Mouse (Mus musculus) liver, embryonic 13.5 days (tissue): ENCODE measurements at regions not wholly inside any gene's neighbourhood (a gene's known extent, or its start where the extent isn't known, plus 50 kb on each side); places are given as distances from the start of the nearest gene placed in this dataset.
A peak's percentile ranks its signal among the peaks of the same experiment; 100 is the strongest.

Experiments
- ATAC-seq: fragments of 200-750 bp; cut with Nextera tagmentation; 2 replicates; pipeline ENCODE4 v1.8.0; 2017; ENCODE audit warnings: low read depth, mild to moderate bottlenecking, moderate number of reproducible peaks, moderate library complexity
- DNase-seq: peaks from one replicate; pipeline ENCODE4 v3.0.0; 2022
- H3K27ac ChIP-seq: fragments of 300-500 bp; sonication (generic); 2 replicates; pipeline ENCODE4 v1.5.1; 2015; ENCODE audit warnings: moderate library complexity, mild to moderate bottlenecking, inconsistent platforms
- H3K27me3 ChIP-seq: fragments of 300-500 bp; sonication (generic); 2 replicates; pipeline ENCODE4 v1.6.1; 2015; ENCODE audit warnings: mild to moderate bottlenecking, inconsistent platforms
- H3K36me3 ChIP-seq: fragments of 300-500 bp; sonication (generic); 2 replicates; pipeline ENCODE4 v1.6.1; 2015; ENCODE audit warnings: mild to moderate bottlenecking, inconsistent platforms
- H3K4me1 ChIP-seq: fragments of 300-500 bp; sonication (generic); replicated peaks from 2 replicates; pipeline ENCODE4 v1.6.1; 2015; ENCODE audit warnings: inconsistent platforms
- H3K4me2 ChIP-seq: fragments of 300-500 bp; sonication (generic); 2 replicates; pipeline ENCODE4 v1.6.1; 2015; ENCODE audit warnings: inconsistent platforms, mild to moderate bottlenecking, moderate library complexity
- H3K4me3 ChIP-seq: fragments of 300-500 bp; sonication (generic); replicated peaks from 2 replicates; pipeline ENCODE4 v1.5.1; 2015; ENCODE audit warnings: mild to moderate bottlenecking, inconsistent platforms
- H3K9ac ChIP-seq: fragments of 300-500 bp; sonication (generic); 2 replicates; pipeline ENCODE4 v1.6.1; 2015; ENCODE audit warnings: mild to moderate bottlenecking, inconsistent platforms
- H3K9me3 ChIP-seq: fragments of 300-500 bp; sonication (generic); replicated peaks from 2 replicates; pipeline ENCODE4 v1.6.1; 2016; ENCODE audit warnings: inconsistent platforms
- WGBS: fragments of 180-500 bp; shearing (Covaris S2); methylation state at CpG from one replicate; pipeline ENCODE4 v1.1.7; 2015; ENCODE audit not compliant: insufficient replicate concordance; 5-methylcytosine and 5-hydroxymethylcytosine counted together

- Histone ChIP-seq H3K4me2 (no peak overlapping the region), H3K27ac (no peak overlapping the region), H3K9ac (no peak overlapping the region), H3K36me3 (no peaks in the 10 kb centered on the region), H3K4me3 (no peak overlapping the region), H3K9me3 (no peaks in the 10 kb centered on the region), H3K27me3 (no peaks in the 10 kb centered on the region), H3K4me1 (no peaks in the 10 kb centered on the region)
- ATAC-seq (no peak), DNase-seq (no peak)
- 45% methylated on average over 1 of the region's 1 CpGs for WGBS
Observed at GRCm38 (mm10) chr4:95318561-95318960, 238.7 kb upstream of the Fggy start.

DNA sequence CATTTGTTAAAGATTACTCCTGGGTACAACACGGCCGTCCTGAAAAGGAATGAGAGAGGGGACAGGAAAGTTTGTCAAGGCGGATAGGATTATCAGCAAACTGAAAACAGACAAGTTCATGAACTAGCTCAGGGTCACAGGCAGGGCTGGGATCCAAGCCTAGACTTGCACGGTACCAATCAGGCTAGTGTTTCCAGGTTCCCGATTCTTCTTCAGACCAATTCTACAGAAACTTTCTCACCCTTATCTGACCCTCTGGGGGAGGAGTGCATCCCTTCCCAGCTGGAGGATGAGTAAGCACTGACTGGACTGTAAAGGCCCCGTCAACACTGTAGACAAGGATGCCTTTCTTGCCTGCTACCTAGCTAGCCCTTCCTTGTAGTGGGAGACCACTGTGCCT, 238.3 kb upstream of the Fggy start:
- H3K4me2 ChIP-seq, result no peak overlapping the region
- H3K36me3 ChIP-seq, result no peaks in the 10 kb centered on the region
- no peak overlapping the region for H3K27ac ChIP-seq
- H3K27me3 ChIP-seq, result no peaks in the 10 kb centered on the region
- H3K4me3 ChIP-seq, result no peak overlapping the region
- H3K9me3 ChIP-seq, result no peaks in the 10 kb centered on the region
- H3K4me1 ChIP-seq, result no peaks in the 10 kb centered on the region
- H3K9ac ChIP-seq, result no peak overlapping the region
- WGBS, result 45% methylated on average over 6 of the region's 6 CpGs
- ATAC-seq, result no peak
- no peak for DNase-seq

DNA sequence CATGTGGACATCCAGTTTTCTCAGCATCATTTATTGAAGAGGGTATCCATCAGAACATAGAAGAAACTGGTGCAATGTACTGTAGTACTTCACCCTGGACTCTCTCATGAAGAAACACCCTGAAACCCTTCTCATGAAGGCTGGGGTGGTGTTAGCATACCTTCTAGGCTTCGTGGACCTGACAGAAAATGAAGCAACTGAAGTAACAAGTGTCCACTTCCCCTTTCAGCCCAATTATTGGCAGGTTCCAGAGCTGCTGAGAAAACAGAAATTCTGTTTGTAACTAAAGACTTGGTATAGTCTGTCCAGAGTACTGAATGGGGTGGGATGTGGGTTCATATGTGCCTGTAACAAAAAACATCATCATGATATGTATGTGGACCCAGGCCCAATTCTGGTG, 231.4 kb upstream of the Fggy start:
- Histone ChIP-seq H3K9ac (no peak overlapping the region), H3K36me3 (no peaks in the 10 kb centered on the region), H3K9me3 (no peaks in the 10 kb centered on the region), H3K27ac (no peak overlapping the region), H3K27me3 (no peaks in the 10 kb centered on the region), H3K4me2 (no peak overlapping the region), H3K4me3 (no peak overlapping the region), H3K4me1 (no peaks in the 10 kb centered on the region)
- DNase-seq, result no peak
- WGBS, result 21% methylated on average over 1 of the region's 1 CpGs
- no peak for ATAC-seq

- Histone ChIP-seq H3K4me1 (no peaks in the 10 kb centered on the region), H3K9me3 (no peaks in the 10 kb centered on the region), H3K27ac (no peak overlapping the region), H3K9ac (no peak overlapping the region), H3K4me2 (no peak overlapping the region), H3K27me3 (no peaks in the 10 kb centered on the region), H3K4me3 (no peak overlapping the region), H3K36me3 (no peaks in the 10 kb centered on the region)
- WGBS, result 50% methylated on average over 2 of the region's 2 CpGs
- DNase-seq (no peak), ATAC-seq (no peak)
Observed at GRCm38 (mm10) chr4:95339822-95340221, 217.5 kb upstream of the Fggy start.

- WGBS, result 50% methylated on average over 3 of the region's 3 CpGs
- Histone ChIP-seq H3K27ac (no peak overlapping the region), H3K4me3 (no peak overlapping the region), H3K9ac (no peak overlapping the region), H3K27me3 (no peaks in the 10 kb centered on the region), H3K4me1 (no peaks in the 10 kb centered on the region), H3K4me2 (no peak overlapping the region), H3K9me3 (no peaks in the 10 kb centered on the region), H3K36me3 (no peaks in the 10 kb centered on the region)
- ATAC-seq, result no peak
- no peak for DNase-seq
Observed at GRCm38 (mm10) chr4:95340926-95341325, 216.4 kb upstream of the Fggy start.

DNA sequence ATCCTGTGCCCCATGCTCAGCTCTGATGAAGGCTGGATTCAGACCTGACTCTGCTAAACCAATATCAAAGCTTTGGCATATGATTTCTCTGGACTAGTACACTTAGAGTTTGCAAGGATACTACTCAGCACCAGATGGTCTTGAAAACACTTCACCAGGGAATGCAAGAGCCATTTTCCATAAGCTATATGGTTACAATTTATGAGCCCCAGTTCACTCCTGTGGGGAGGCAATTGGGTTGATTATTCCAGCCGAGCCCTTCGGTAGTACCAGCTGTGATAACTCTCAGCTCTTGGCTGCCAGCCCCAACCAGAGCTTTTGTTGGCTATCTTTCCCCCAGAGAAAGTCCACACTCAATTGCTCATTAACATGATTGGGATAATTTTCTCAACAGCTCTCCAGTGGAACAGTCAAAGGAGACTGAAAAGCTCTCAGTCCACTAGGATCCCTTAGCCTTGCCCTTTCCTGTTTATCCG, 210.5 kb upstream of the Fggy start:
- ATAC-seq, result no peak

GRCm38 (mm10) chr4:95347436-95347835, 209.9 kb upstream of the Fggy start:
- H3K36me3 ChIP-seq, result no peaks in the 10 kb centered on the region
- no peak overlapping the region for H3K4me2 ChIP-seq
- no peak overlapping the region for H3K9ac ChIP-seq
- DNase-seq (no peak), ATAC-seq (no peak)
- no peak overlapping the region for H3K4me3 ChIP-seq
- H3K9me3 ChIP-seq, result no peaks in the 10 kb centered on the region
- H3K27ac ChIP-seq, result no peak overlapping the region
- H3K4me1 ChIP-seq, result no peaks in the 10 kb centered on the region
- H3K27me3 ChIP-seq, result no peaks in the 10 kb centered on the region
- whole genome bisulfite sequencing, result 53% methylated on average over 2 of the region's 2 CpGs

More for the DNA sequence above, 210.5 kb upstream of the Fggy start:
- Histone ChIP-seq H3K36me3 (no peaks in the 10 kb centered on the region), H3K27ac (no peak overlapping the region), H3K9me3 (no peaks in the 10 kb centered on the region), H3K27me3 (no peaks in the 10 kb centered on the region), H3K4me3 (no peak overlapping the region), H3K4me2 (no peak overlapping the region), H3K4me1 (no peaks in the 10 kb centered on the region), H3K9ac (no peak overlapping the region)
- 72% methylated on average over 3 of the region's 3 CpGs for WGBS
- DNase-seq, result no peak

DNA sequence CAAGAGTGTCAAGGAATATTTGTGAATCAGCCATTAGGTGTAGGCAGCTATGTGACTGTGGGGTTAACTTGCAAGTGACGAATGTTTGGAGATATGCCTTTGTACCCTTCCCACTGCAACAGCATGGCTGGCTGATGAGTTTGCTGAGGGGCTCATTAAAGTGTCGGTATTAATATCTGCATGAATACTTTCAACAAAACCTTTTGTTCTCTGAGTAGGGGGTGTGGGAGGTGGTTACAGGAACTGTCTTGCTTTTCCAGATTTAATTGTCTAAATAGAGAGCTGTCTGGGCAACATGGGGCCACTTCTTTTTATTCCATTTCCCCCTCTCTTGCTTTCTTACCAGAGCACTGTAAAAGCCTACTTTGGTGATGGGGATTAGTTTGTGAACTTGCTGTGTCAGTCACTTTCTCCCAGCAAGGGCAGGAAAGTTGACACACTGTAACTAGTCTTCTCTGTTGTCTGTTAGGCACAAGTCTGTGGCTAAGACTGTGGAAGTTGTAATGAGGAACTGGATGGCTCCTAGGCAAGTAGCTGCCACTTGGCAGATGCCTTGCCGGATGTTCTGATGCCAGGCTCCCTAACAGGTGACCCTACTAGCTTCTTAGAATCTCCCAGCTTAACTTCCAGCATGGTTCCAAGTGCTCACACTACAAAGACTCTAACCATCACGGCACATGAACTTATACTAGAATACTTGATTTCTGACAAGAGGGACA, 208.7 kb upstream of the Fggy start:
- H3K4me1 ChIP-seq, result no peaks in the 10 kb centered on the region
- no peak for ATAC-seq
- H3K4me3 ChIP-seq, result no peak overlapping the region
- no peak for DNase-seq
- no peaks in the 10 kb centered on the region for H3K36me3 ChIP-seq
- WGBS, result 47% methylated on average over 4 of the region's 4 CpGs
- H3K27me3 ChIP-seq, result no peaks in the 10 kb centered on the region
- no peaks in the 10 kb centered on the region for H3K9me3 ChIP-seq
- H3K27ac ChIP-seq, result no peak overlapping the region
- H3K4me2 ChIP-seq, result no peak overlapping the region
- no peak overlapping the region for H3K9ac ChIP-seq

- H3K27ac ChIP-seq, result peak overlapping the region; percentile 4; the same call in 1 of the 2 replicates
- 23% methylated on average over 7 of the region's 7 CpGs for WGBS
- no peaks in the 10 kb centered on the region for H3K9me3 ChIP-seq
- no peak for DNase-seq
- H3K27me3 ChIP-seq, result no peaks in the 10 kb centered on the region
- peak; percentile 51 for ATAC-seq
- no peak overlapping the region for H3K4me3 ChIP-seq
- no peak overlapping the region for H3K9ac ChIP-seq
- no peaks in the 10 kb centered on the region for H3K36me3 ChIP-seq
- no peak overlapping the region for H3K4me2 ChIP-seq
- peaks cover 5% of the 10 kb centered on the region; the same call in 1 of the 2 replicates for H3K4me1 ChIP-seq
Observed at GRCm38 (mm10) chr4:95353894-95354319, 203.4 kb upstream of the Fggy start.

GRCm38 (mm10) chr4:95358674-95359073, 198.6 kb upstream of the Fggy start:
- DNase-seq, result no peak

DNA sequence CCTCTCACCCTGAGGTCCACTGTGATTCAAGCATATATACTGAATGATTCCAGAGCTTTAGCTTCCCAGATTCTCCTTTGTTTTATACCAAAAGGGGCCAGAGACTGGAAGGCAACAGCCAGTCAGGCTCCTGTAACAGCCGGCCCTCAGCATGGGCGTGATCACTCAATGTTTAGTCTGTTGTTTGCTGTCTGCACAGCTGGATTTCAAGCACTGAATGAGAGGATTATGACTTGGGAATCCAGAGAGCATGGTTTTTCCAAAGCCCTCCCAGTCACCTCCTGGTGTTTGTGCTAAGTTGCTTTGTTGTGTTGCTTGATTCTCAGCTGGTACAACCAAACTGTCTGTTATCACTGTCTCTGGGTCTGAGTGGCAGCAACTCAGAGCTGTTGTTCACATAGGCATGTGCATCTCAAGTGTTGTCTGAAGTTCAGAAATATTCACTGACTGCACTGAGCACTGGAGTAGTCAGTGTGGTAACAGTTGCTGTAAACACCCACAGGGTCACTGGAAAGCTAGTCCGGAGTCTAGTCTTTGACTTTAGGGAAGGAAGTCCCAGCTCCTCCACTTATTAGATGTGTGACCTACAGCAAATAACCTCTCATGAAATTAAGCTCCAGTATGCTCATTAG, 196.9 kb upstream of the Fggy start:
- no peak overlapping the region for H3K9ac ChIP-seq
- WGBS, result 42% methylated on average over 3 of the region's 3 CpGs
- no peaks in the 10 kb centered on the region for H3K27me3 ChIP-seq
- DNase-seq, result no peak
- ATAC-seq, result no peak
- no peak overlapping the region for H3K27ac ChIP-seq
- no peaks in the 10 kb centered on the region for H3K36me3 ChIP-seq
- H3K4me3 ChIP-seq, result no peak overlapping the region
- no peak overlapping the region for H3K4me2 ChIP-seq
- no peaks in the 10 kb centered on the region for H3K9me3 ChIP-seq
- H3K4me1 ChIP-seq, result no peaks in the 10 kb centered on the region

More at GRCm38 (mm10) chr4:95358674-95359073, 198.6 kb upstream of the Fggy start:
- 60% methylated on average over 2 of the region's 2 CpGs for WGBS
- ATAC-seq, result no peak
- Histone ChIP-seq H3K9me3 (no peaks in the 10 kb centered on the region), H3K4me3 (no peak overlapping the region), H3K4me2 (no peak overlapping the region), H3K27ac (no peak overlapping the region), H3K4me1 (peaks cover 5% of the 10 kb centered on the region; the same call in 1 of the 2 replicates), H3K27me3 (no peaks in the 10 kb centered on the region), H3K36me3 (no peaks in the 10 kb centered on the region), H3K9ac (no peak overlapping the region)
